Mouse (Mus musculus): ENCODE data around the gene Slc34a3.

DNA sequence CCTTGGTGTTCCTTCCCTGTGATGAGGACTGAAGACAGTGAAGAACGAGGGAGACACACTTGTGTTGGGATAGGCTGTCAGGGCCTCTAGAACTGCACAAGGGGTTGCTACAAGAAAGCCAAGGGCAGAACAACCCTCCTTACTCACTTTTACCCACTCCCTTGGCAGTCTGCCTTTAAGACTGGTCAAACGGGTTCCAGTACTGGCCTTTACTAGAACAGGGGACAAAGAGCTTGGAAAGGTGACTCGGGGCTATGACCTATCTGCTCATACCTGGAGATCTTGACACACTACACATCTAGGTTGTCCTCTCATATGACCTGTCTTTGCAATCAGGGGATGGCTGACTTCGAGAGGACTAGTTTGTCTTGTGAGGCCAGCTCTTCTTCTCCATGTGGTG, 3.4 kb upstream of the Slc34a3 start:
- TF ChIP-seq SIN3A (IDR thresholded peaks at IDR 0.05; ENCODE audit: low read length) (no peak), TCF12 (IDR thresholded peaks at IDR 0.05; ENCODE audit: low read depth, low read length) (no peak), POLR2A (IDR thresholded peaks at IDR 0.05; ENCODE audit: low read depth, low read length) (no peak), GABPA (IDR thresholded peaks at IDR 0.05; ENCODE audit: insufficient replicate concordance, low read depth, low read length) (no peak), CHD2 (IDR thresholded peaks at IDR 0.05; ENCODE audit: low read length) (no peak), CTCF (conservative IDR thresholded peaks at IDR 0.05 in 1 of 2, IDR thresholded peaks at IDR 0.05 in 1 of 2; ENCODE audit: low read depth in 2 of 2, low read length in 2 of 2) (no peak), MAFK (IDR thresholded peaks at IDR 0.05; ENCODE audit: insufficient replicate concordance, low read length) (no peak), USF1 (IDR thresholded peaks at IDR 0.05; ENCODE audit: low read depth, low read length) (no peak), MAX (IDR thresholded peaks at IDR 0.05; ENCODE audit: low read length) (no peak), KAT2A (IDR thresholded peaks at IDR 0.05; ENCODE audit: insufficient replicate concordance, low read length) (no peak)

All from CH12.LX (cell line).